Mouse (Mus musculus): ENCODE data around the gene Atp6v0a2. TPM values are rescaled to one million over a fixed set of nuclear protein-coding genes. Genes with fewer than 3 reads are reported as not detected.
A peak's percentile ranks its signal among the peaks of the same experiment; 100 is the strongest.
"Not testable (repeated sequence)": the region's sequence is repeated elsewhere in the genome, so short reads cannot be mapped to it uniquely, and the experiment has no call there.

Atp6v0a2 gene
- total RNA-seq, 1 experiment, result 24.5 TPM

DNA sequence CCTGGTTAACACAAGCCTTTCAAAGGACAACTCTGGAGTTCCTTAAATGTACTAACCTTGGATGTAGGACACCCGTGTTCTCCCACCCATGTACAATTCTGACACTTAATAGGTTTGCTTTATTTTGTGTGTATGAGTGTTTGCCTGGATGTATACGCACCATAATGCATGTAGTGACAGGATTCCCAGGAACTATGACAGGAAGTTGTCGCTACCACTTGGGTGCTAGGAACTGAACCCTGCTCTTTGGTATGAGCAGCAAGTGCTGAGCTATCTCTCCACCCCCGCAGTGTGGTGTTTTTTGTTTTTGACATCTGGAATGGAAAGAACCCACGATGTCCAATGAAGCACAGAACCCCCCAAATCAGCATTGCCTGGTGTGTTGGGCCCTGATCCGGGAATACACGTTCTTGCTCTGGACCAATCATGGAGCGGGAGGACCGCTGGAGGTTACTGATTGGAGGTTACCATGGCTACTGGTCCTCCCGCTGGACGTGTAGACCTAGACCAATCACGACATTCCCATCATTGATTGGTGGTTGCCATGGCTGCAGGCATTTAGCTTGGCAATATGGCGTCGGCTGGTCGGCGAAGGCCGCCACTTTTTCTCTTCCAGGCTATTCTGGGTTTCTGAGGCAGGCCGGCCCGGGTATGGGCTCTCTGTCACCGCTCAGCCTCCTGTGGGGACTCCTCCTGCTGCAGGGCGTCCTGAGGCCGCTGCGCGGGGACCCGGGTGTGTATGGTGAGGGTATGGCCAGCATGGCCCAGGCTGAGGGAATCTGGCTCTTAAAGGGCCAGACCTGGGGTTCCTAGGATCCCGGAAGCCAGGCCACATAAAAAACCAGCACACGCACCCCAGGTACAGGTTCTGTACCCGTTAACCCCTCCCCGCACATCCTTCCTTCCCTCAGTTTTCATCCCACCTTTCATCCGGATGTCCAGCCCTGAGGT lies 29.9 kb upstream of the Atp6v0a2 start:
- Histone ChIP-seq H3K36me3 (ENCODE audit: control insufficient read depth, insufficient read depth, low read length, poor library complexity, severe bottlenecking) (peaks cover 7% of the 10 kb centered on the region; the same call in 1 of the 2 replicates), H3K9me3 (ENCODE audit: control insufficient read depth, insufficient read depth, low read depth, low read length) (no peaks in the 10 kb centered on the region), H3K9ac (ENCODE audit: insufficient read depth, low read depth, low read length, poor library complexity, severe bottlenecking) (peak overlapping the region; percentile 85), H3K27ac (ENCODE audit: insufficient read depth, low read depth, low read length, poor library complexity, severe bottlenecking) (no peak overlapping the region), H3K4me3 (ENCODE audit: insufficient read depth in 1 of 2, low read depth in 1 of 2, low read length in 2 of 2, poor library complexity in 1 of 2, severe bottlenecking in 1 of 2) (peak overlapping the region; percentile 69 to 91), H3K4me1 (ENCODE audit: control insufficient read depth in 2 of 2, insufficient read depth in 2 of 2, low read length in 2 of 2, poor library complexity in 1 of 2) (peaks cover 0 to 3% of the 10 kb centered on the region in 2 experiments; a peak in 1 of 4 replicates)
- no peak for TF ChIP-seq MAFK (IDR thresholded peaks at IDR 0.05; ENCODE audit: insufficient read depth, low read depth, low read length)
- TF ChIP-seq ZC3H11A (IDR thresholded peaks at IDR 0.05; ENCODE audit: borderline replicate concordance, low read depth, low read length), result no peak
- no peak for TF ChIP-seq HCFC1 (IDR thresholded peaks at IDR 0.05; ENCODE audit: borderline replicate concordance, insufficient read depth, low read length)
- no peak for TF ChIP-seq ZNF384 (IDR thresholded peaks at IDR 0.05; ENCODE audit: low read depth, low read length)
- TF ChIP-seq CHD2 (IDR thresholded peaks at IDR 0.05; ENCODE audit: low read depth, low read length), result peak; percentile 67; the same call in 1 of the 2 replicates
- peak; percentile 93 for DNase-seq (ENCODE audit: low read depth, low spot score)
- in situ Hi-C loops (cut with MboI; ENCODE audit: low sequenced_read_pairs in 2 of 2, unreplicated experiment in 2 of 2), result no loop called here

DNA sequence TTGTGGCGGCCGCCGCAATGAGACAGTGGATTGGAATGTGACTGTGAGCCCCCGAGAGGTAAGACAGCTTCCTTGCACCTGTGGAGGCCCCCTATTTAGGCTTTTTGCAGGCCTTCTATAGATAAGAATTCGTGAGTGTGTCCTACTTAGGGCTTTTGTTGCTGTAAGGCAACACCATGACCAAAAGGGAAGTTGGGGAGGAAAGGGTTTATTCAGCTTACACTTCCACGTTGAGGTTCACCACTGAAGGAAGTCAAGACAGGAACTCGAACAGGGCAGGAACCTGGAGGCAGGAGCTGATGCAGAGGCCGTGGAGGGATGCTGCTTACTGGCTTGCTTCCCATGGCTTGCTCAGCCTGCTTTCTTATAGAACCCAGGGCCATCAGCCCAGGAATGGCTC lies 28.6 kb upstream of the Atp6v0a2 start:
- H3K36me3 ChIP-seq (ENCODE audit: control insufficient read depth, insufficient read depth, low read length, poor library complexity, severe bottlenecking); H3K4me1 ChIP-seq (ENCODE audit: control insufficient read depth in 2 of 2, insufficient read depth in 2 of 2, low read length in 2 of 2, poor library complexity in 1 of 2); H3K9ac ChIP-seq (ENCODE audit: insufficient read depth, low read depth, low read length, poor library complexity, severe bottlenecking); in situ Hi-C loops (cut with MboI; ENCODE audit: low sequenced_read_pairs in 2 of 2, unreplicated experiment in 2 of 2); H3K4me3 ChIP-seq (ENCODE audit: insufficient read depth in 1 of 2, low read depth in 1 of 2, low read length in 2 of 2, poor library complexity in 1 of 2, severe bottlenecking in 1 of 2); H3K9me3 ChIP-seq (ENCODE audit: control insufficient read depth, insufficient read depth, low read depth, low read length); DNase-seq (ENCODE audit: low read depth, low spot score); H3K27ac ChIP-seq (ENCODE audit: insufficient read depth, low read depth, low read length, poor library complexity, severe bottlenecking): not testable (repeated sequence)

DNA sequence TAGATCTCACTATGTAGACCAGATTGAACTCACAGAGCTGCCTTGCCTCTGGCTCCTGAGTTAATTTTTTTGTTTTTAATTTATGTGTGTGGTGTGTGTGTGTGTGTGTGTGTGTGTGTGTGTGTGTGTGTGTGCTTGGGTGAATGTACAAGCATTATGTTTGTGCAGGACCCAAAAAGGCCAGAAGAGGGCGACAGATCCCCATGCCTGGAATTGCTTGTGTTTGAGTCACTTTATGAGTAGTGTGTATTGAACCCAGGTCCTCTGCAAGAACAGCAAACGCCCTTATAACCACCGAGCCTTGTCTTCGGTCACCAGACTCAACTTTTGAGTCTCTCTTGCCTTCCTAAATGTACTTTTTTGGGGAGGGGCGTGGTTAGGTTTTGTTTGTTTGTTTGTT lies 26.0 kb upstream of the Atp6v0a2 start:
- in situ Hi-C loops (cut with MboI; ENCODE audit: low sequenced_read_pairs in 2 of 2, unreplicated experiment in 2 of 2), result no loop called here
- Histone ChIP-seq H3K27ac (ENCODE audit: insufficient read depth, low read depth, low read length, poor library complexity, severe bottlenecking) (no peak overlapping the region), H3K36me3 (ENCODE audit: control insufficient read depth, insufficient read depth, low read length, poor library complexity, severe bottlenecking) (no peaks in the 10 kb centered on the region), H3K4me3 (ENCODE audit: insufficient read depth in 1 of 2, low read depth in 1 of 2, low read length in 2 of 2, poor library complexity in 1 of 2, severe bottlenecking in 1 of 2) (no peak overlapping the region), H3K9ac (ENCODE audit: insufficient read depth, low read depth, low read length, poor library complexity, severe bottlenecking) (no peak overlapping the region), H3K9me3 (ENCODE audit: control insufficient read depth, insufficient read depth, low read depth, low read length) (no peaks in the 10 kb centered on the region), H3K4me1 (ENCODE audit: control insufficient read depth in 2 of 2, insufficient read depth in 2 of 2, low read length in 2 of 2, poor library complexity in 1 of 2) (peaks cover 0 to 3% of the 10 kb centered on the region in 2 experiments; a peak in 1 of 4 replicates)
- peak; percentile 78 for DNase-seq (ENCODE audit: low read depth, low spot score)
- TF ChIP-seq MAFK (IDR thresholded peaks at IDR 0.05; ENCODE audit: insufficient read depth, low read depth, low read length), result no peak
- 0 out of 2 replicates have a peak, but pooled peaks have one; percentile 41 for TF ChIP-seq HCFC1 (IDR thresholded peaks at IDR 0.05; ENCODE audit: borderline replicate concordance, insufficient read depth, low read length)
- no peak for TF ChIP-seq CHD2 (IDR thresholded peaks at IDR 0.05; ENCODE audit: low read depth, low read length)
- TF ChIP-seq ZNF384 (IDR thresholded peaks at IDR 0.05; ENCODE audit: low read depth, low read length), result no peak

DNA sequence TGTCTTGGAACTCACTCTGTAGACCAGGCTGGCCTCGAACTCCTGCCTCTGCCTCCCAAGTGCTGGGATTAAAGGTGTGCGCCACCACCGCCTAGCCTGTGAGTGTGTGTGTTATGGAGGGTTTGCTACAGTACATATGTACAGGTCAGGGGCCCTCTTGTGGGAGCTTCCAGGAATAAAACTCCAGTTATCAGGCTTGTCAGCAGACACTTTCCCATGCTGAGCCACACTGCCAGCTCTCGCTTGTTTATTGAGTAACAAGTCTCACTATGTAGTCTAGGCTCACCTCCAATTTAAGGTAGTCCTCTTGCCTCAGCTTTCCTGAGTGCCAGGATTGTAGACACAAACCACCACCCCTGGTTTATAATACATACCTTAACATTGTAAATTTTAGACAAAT lies 24.1 kb upstream of the Atp6v0a2 start:
- no peak overlapping the region for H3K27ac ChIP-seq (ENCODE audit: insufficient read depth, low read depth, low read length, poor library complexity, severe bottlenecking)
- H3K9ac ChIP-seq (ENCODE audit: insufficient read depth, low read depth, low read length, poor library complexity, severe bottlenecking), result no peak overlapping the region
- peaks cover 0 to 3% of the 10 kb centered on the region in 2 experiments; a peak in 1 of 4 replicates for H3K4me1 ChIP-seq (ENCODE audit: control insufficient read depth in 2 of 2, insufficient read depth in 2 of 2, low read length in 2 of 2, poor library complexity in 1 of 2)
- no peaks in the 10 kb centered on the region for H3K36me3 ChIP-seq (ENCODE audit: control insufficient read depth, insufficient read depth, low read length, poor library complexity, severe bottlenecking)
- no peak overlapping the region for H3K4me3 ChIP-seq (ENCODE audit: insufficient read depth in 1 of 2, low read depth in 1 of 2, low read length in 2 of 2, poor library complexity in 1 of 2, severe bottlenecking in 1 of 2)
- TF ChIP-seq ZNF384 (IDR thresholded peaks at IDR 0.05; ENCODE audit: low read depth, low read length), result no peak
- TF ChIP-seq CHD2 (IDR thresholded peaks at IDR 0.05; ENCODE audit: low read depth, low read length), result no peak
- no peak for TF ChIP-seq HCFC1 (IDR thresholded peaks at IDR 0.05; ENCODE audit: borderline replicate concordance, insufficient read depth, low read length)
- TF ChIP-seq MAFK (IDR thresholded peaks at IDR 0.05; ENCODE audit: insufficient read depth, low read depth, low read length), result no peak
- TF ChIP-seq ZC3H11A (IDR thresholded peaks at IDR 0.05; ENCODE audit: borderline replicate concordance, low read depth, low read length), result no peak
- DNase-seq (ENCODE audit: low read depth, low spot score), result no peak
- in situ Hi-C loops (cut with MboI; ENCODE audit: low sequenced_read_pairs in 2 of 2, unreplicated experiment in 2 of 2), result no loop called here
- H3K9me3 ChIP-seq (ENCODE audit: control insufficient read depth, insufficient read depth, low read depth, low read length), result no peaks in the 10 kb centered on the region

All from ES-E14 (cell line).